Mouse (Mus musculus) megakaryocyte-erythroid progenitor cell, adult 5-6 weeks (primary cell): ENCODE measurements around the gene Mgll. TPM values are rescaled to one million over a fixed set of nuclear protein-coding genes. Genes with fewer than 3 reads are reported as not detected.

ENCODE experiments used
- ATAC-seq: replicated peaks from 2 replicates; pipeline ENCODE4 v1.8.0; 2016; ENCODE audit warnings: mild to moderate bottlenecking, inconsistent platforms; ENCODE audit not compliant: severe bottlenecking, poor library complexity, low FRiP score, low TSS enrichment
- total RNA-seq, 2 experiments: library from RNA; stranded (forward) in 1 of 2; stranded (reverse) in 1 of 2; fragments of 200-1000, 215-1000 nt in 1 of 2; fragments of >200 nt in 1 of 2; fragmentation: Nextera tagmentation in 1 of 2; gene quantifications; 2 replicates each; pipeline ENCODE4 v1.2.3; 2014 to 2017

The Mgll gene
- total RNA-seq, 2 experiments from 2014 or later, result 9.3 to 17.9 TPM

DNA sequence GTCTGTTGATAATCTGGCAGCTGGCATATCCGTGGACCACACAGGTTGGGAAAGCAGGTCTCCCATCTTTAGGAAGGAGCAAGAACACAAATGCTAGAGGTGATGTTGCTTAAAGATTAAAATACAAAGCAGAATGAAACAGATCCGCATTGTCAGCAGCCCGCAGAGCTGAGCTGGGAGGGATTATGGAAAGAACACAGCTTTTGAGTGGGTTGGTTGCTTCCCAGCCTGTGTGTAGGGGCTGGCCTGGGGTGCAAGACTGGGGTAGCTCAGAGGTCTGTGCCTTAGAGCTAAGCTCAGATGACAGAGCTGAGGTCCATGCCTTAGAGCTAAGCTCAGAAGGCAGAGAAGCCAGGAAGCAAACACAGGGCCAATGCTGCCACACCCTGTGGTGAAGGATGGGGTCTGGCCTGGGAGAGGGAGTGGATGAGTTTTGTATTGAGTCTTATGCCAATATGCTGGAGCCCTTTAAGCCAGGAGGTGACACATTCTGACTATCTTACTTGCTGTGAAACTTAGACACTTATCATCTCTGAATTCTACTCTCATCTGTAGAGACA, 39.4 kb downstream of the Mgll start:
- no peak for ATAC-seq

DNA sequence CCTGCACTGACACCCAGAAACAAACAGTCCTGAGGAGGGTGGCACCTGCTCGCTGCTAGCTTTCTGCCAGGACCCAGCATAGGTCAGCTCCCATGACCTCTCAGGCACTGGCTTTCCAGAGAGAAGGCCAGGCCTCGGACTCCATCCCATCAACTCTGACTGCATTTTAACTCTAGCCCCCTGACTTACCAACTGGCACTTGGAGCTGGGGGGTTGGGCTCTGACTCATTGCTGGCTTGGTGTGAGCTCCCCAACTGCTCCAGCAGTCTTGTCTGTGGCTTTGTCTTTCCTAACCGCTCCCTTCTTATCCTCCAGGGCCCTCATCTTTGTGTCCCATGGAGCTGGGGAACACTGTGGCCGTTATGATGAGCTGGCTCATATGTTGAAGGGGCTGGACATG, 40.1 kb downstream of the Mgll start:
- ATAC-seq, result no peak

DNA sequence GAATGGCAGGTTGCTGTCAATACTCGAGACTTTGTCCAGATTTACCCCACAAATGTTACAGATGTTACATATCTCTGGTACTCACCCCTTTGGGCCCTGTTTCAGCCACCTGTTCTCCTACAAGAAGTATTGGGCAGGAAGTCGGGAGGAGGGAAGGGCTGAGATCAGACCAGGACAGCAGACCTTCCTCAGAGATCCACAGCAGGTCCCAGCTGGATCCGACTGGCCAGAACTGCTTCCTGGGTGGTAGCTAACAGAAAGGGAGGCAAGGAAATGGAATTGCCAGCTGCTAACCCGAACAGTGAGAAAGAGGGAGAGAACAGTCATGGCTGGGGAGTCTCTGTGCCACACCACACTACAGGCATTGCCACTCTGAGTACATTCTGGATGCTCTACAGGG, 43.5 kb downstream of the Mgll start:
- ATAC-seq, result no peak

DNA sequence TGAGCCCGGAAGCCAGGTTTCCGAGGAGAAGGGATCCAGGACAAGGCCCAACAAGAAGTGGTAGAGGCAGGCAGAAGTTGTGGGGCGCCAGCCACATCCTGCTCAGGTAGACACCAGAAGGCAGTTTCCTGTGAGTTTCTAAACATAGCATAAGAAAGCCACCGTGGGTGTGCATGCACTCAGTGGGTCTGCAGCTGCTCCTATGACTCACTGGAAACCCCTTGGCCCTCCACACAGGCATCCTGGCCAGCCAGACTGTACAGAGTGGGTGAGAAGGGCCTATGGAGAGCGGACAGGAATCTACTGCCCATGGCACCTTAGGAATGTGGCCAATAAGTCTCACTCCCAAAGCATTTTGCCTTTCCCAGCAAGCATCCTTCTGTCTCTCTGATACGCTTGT, 45.5 kb downstream of the Mgll start:
- ATAC-seq, result no peak

DNA sequence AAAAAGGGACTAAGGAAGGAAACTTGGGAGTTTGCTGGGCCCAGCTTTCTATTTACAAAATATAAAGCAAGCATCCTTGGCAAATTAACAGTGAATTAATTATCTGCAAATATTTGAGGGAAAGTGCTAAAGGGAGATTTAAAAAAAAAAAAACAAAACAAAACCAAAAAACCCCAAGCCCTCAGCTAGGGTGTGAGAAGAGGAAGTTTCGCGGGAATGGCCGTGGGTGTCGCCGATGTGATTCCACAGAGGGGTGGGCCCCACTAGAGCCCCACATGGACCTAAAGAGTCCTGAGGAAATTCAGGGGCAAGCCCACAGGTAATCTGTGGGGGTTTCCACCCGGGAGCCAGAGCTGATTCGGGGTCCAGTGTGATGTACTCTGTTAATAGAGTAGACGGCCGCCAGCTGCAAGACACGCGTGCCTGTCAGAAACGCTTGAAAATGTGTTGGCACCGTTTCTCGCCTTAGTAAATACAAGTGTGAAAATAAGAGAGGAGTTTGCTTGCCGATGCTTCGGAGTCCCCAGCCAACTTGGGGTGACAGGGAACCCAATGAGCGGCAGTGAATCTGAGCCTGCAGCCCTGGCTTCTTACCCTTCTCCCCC, 46.2 kb downstream of the Mgll start:
- ATAC-seq, result no peak

DNA sequence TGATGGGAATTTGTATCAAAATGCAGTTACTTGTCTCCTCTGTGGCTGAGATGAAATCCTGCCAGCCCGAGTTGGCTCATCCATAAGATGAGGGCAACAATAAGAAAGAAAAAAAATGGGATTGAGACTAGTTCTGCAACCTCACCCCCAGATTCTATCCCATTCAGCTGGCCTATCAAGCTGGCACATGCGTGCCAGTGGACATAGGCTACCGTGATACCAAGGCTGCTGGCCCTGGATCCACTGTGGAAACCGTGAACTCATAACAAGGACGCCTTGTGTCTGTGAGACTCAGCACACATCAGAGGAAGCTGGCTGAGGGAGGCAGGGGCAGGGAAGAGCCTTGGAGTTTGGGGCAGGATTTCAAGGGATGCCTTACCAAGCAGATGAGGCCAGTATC, 46.8 kb downstream of the Mgll start:
- no peak for ATAC-seq

DNA sequence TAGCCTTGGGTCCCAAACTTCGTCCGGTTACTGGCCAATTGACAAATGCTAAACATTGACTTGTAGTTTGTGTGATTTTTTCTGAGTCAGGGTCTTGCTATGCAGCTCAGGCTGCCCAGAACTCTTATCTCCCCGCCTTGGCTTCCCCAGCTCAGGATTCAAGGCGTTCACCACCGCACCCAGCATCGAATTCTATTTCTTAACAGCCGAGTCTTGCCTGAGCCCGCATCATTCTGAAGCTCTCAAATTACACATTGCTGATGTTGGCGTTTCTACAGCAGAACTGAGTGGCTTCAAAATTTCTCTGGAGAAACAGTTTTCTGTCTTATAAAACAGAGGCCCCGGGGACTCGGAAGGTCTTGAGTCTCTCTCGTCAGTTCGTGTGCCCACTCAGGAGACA, 47.8 kb downstream of the Mgll start:
- no peak for ATAC-seq

DNA sequence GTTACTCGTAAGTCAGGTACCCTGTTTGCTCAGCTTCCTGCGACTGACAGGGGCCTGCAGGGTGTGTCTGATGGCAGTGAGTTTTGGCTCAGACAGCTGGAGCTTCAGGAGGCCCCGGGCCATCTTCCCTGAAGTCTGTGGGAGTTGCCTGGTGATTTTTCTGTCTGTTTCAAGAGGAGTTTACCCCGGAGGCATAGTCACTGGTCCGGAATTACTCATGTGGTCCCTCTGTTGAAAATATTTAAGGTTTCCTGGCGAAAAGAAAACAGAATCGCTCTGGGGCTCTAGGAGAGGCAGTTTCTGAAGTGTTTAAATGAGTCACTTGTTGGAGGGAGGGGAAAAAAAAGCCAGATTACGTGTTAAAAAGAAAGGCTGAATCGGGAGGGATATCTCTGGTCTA, 49.8 kb downstream of the Mgll start:
- no peak for ATAC-seq

DNA sequence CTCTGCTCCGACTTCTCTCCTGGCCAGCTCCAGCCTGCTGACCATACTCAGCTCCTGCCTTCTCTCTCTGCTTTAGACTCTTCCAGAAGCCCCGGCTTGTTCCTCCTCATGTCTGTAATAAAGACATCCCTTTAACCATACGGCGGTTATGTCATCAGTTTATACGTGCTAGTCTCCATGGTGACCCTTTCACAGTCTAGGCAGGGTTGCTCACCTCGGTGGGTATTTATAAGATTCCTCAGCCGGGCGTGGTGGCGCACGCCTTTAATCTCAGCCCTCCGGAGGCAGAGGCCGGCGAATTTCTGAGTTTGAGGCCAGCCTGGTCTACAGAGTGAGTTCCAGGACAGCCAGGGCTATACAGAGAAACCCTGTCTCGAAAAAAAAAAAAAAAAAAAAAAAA, 51.1 kb downstream of the Mgll start:
- no peak for ATAC-seq

DNA sequence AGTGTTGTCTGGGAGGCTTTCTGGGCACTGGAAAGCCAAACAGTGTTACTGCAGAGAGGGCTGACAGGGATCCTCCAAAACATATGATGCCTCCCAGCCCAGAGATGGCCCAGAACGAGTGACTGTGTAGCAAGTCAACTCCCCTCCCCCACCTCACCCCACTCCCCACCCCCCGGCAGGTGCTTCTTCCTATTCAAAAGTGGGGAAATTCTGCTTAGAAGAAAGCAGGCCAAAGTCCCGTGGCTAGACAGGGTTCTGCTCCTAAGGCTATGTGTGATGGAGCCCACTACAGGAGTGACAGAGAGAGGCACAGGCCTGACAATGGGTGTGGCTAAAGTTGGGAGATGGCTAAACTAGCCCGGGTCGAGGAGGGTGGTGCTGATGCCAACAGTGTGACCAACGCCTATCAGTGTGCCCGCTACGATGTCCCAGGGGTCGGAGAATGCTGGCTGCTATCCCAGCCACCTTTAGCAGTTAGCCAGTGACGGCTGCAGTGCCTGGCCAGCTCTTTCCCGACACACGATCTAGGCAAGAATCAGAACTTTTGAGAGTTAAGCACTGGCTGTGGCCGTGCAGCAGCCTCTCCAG, 52.2 kb downstream of the Mgll start:
- ATAC-seq, result peak; percentile 75

DNA sequence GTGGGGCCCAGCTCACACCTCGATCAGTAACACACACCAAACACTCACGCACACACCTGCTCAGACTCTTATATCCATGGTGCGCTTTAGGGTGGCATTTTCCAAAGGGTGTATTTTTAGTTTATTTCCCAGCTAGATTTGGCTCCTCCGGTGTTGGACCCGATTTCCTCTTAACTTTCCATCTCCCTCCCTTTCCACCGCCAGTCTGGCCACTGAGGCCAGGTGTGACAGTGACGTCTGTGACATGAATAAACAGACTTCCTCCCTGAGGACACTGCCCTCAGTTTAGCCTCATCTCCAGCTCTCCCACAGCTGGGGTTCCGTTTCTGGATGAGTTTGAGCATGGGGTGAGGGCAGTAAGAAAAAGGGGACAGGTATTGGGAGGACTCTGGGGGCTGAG, 52.8 kb downstream of the Mgll start:
- no peak for ATAC-seq

DNA sequence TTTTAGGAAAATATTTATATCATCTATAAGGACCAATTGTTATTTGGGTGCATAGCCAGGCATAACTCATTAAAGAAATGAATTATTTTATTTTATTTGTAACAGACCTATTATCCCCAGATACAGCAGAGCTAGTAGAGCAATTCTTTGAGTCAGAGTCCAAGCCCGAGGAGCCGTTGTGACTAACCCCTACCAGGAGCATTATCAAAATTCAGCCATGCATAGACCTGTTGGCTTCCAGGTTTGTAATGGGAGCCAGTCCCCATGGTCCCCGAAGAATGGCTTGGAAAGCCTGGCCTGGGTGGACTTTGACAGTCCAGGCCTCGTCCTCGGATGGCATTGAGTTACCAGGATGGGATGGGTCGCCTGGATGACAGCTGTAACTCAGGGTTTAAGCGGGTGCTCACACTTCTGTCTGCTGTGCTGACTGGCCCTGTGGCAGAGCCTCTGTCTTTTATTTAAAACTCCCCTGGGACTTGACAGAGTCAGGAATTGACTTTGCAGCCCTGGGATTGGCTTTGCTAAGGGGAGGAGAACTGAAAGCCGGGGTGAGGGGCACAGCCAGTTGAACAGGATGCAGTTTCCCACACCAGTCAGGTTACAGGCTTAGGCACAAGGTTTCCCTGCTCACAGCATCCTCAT, 54.0 kb downstream of the Mgll start:
- ATAC-seq, result no peak

DNA sequence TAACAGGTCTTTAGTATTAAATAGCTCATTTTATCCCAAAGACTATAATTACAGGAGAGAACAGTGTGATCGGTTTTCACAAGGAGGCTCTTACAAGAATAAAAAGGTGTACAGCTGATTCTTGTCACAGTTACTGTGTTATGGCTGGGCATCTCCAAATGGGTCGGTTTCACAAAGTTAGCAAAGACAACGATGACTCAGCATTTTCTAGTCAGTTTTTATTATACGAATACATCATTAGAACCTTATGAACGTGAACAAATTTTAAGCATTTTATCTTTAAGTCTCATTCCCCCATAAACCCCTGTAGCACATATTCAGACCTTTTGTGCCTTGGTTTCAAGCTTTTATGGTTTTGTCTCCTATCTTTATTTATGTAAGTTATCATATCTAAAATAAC, 55.5 kb downstream of the Mgll start:
- ATAC-seq, result no peak

DNA sequence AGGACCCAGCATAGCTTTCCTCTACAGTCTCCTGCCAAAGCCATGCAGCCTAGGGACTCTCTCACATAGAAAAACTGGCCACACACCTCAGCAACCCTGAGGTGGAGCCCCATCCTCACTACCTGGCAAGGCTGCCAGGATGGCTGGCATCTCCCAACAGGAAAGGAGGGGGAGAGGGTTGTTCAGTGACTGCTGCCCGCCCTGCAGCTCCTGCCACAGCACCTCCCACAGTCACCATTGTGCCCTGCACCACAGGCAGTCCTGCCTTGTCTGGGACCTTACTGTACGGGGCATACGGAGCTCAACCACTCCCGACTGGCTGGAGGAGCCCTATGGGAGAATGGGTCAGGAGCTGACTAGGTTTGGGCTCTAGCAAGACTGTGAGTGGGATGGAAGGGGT, 57.7 kb downstream of the Mgll start:
- no peak for ATAC-seq

DNA sequence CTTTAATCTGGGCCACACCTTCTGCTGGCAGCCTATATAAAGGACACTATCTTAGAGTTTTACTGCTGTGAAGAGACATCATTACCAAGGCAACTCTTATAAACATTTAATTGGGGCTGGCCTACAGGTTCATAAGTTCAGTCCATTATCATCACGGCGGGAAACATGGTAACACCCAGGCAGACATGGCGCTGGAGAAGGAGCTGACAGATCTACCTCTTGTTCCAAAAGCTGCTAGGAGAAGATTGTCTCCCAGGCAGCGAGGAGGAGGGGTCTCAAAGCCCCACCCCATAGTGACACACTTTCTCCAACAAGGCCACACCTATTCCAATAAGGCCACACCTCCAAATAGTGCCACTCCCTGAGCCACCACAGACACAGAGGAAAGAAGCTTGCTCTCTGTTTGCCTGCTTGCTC, 58.8 kb downstream of the Mgll start:
- peak; percentile 97 for ATAC-seq

DNA sequence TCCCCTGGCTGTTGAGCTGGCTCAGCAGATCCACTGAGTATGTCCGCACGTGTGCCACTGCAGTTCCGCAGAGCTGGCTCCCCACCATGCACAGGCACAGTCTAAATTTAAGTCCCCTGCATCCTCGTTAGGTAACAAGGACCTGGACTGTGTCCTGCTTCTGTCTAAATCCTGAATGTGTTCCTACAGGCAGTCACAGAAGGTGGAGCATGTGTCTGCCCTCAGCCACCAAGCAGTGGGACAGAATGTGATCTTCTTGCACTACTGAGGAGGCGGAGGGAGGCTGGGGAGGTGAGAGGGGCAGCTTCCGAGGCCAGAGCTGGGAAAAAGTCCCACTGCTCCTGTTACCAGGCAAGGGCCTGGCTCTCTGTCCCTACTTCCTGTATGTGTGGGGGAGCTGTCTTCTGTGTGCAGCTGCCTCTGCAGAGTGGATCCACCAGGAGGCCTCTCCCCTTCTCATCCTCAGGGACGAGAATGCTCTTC, 60.5 kb downstream of the Mgll start:
- no peak for ATAC-seq

DNA sequence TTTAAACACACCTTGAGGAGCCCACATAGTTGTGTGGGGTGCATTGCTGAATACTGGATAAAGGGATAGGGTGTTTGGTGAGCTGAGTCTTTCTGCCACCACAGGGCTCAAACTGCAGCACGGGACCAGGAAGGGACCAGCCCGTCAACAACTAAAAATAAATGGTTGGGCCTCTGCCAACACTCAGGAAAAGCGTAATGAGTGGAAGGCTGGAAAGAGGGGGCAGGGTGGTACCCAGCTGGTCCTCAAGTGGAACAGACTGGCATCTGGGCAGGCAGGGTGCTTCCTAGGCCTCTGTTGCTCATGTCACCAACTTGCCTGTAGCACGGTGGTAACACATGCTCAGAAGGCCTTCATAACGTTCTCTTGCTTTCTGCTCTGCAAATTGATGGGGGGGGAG, 61.1 kb downstream of the Mgll start:
- ATAC-seq, result no peak

DNA sequence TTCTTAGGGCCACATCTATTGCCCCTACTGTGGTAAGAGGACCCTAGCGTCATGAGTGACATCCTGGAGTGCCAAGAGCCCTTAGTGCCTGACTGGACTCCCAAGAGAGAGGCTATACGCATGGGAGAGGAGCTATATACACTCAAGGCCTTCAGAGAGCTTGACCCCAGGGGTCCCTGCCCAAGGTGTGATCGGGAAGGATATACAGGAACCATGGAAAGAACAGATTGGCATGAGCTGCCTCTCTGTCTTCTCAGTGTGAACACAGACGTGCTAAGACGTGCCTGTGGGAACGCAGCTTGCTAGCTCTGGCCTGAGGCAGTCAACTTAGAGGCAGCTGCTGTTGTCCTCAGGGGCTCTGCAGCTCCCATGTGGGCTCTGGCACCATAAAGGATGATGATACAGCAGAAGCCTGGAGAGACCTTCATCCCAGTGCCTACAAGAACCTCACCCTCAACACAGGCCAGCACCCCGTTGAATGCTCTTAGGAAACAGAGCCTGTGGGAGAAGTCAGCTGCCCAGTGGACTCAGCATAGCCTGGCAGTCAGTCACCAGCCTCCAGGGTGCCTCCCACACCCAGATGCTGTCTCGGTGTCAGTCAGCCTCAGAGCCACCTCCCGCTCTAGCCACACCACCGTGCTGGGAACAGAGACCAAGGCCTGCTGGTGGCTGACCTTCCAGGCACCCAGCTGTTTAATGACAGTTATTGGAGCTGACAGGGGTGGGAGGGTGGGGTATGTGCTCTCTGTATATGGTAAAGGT, 61.8 kb downstream of the Mgll start:
- no peak for ATAC-seq

DNA sequence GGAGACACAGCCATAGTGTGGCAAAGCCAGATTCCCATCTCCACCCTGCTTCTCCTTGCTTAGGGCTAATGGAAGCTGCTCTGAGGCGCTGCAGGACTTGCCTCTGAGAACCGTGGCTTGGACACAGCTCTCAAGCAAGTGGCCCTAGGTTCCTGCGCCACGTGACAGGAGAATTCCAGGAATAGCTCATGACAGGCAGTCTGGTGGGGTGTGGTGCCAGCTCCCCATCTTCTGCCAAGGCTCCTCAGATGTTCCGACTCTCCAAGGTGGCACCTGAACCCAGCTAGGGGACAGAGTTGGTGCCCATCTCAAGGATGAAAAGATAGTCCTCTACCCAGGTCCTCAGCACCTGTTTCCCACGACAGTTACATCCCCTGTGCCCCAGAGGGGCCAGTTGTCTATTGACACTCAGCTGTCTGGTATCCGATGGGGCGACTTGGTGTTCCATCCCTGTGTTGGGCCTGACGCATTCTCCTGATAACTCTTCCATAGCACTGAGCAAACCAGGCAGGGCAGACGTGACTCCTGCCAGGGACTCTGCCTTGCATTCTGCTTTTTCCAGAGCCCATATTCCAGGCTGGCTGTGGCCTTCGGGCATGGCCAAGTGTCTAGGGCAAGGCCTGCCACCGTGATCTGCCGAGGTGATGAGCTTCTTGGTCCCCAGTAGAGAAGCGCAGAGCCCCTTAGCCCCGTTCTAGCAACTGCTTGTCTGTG, 62.7 kb downstream of the Mgll start:
- no peak for ATAC-seq

DNA sequence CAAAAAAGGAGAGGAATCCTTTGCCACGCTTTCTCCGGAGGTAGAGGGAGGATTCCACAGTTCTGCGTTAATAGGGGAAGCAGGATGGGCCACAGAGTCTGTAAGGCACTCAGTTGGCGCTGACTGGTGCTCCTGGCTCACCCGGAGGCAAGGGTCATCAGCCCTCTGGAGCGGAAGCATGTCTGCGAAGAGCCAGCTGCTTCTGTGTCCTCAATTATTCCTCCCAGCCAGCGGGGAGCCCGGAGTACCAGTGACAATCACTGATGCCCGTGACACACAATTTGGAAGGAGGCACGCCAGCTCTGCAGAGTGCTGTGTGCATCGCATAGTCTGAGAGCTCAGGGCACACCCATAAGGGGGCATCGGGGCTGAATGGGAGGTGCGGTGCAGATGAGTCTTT, 63.3 kb downstream of the Mgll start:
- ATAC-seq, result no peak
